ENCODE assay signal across 8 mouse cellular contexts in the genomic region with DNA sequence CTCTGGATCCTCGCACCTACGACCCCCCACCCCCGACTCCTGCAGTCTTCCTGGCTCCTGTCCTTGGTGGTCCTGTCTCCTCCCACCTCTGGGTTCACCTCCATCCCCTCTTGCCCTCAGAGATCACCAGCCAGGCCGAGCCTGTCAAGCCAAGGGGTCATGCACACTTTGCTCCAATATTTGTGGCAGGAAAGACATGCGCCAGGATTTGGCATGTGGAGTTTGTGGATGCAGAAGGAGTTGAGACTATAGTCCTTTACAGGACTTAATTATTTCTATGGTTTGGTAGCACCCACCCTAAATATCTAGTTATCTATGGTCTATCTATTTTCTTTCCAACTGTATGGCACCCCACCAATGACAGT. TPM values are rescaled to one million over a fixed set of nuclear protein-coding genes. Genes with fewer than 3 reads are reported as not detected.
DNase-seq lines count a peak whose midpoint lies in the region; ATAC-seq and TF ChIP-seq lines count a peak whose summit lies in the region.

No protein-coding gene starts in this region.

- H3K27me3 ChIP-seq in erythroblast, embryonic 14.5 days (ENCODE audit: control insufficient read depth), result peaks cover 6% of the 10 kb centered on the region
- no peaks in the 10 kb centered on the region for H3K27me3 ChIP-seq in testis, adult 2 months (ENCODE audit: control insufficient read depth, insufficient read depth, low read length)
- no peaks in the 10 kb centered on the region for H3K27me3 ChIP-seq in liver, embryonic 11.5 days (replicated peaks; ENCODE audit: control insufficient read depth, insufficient read depth, low read length)

- H3K9me3 ChIP-seq in erythroblast, embryonic 14.5 days (ENCODE audit: control insufficient read depth, low read length), result no peaks in the 10 kb centered on the region
- H3K9me3 ChIP-seq in liver, embryonic 11.5 days (ENCODE audit: control insufficient read depth, low read length), result no peaks in the 10 kb centered on the region

- intact Hi-C loops in gastrocnemius, postnatal 36 days (cut with DNase I), result no loop called here

- no peak overlapping the region for H3K27ac ChIP-seq in testis, adult 2 months (ENCODE audit: control insufficient read depth, insufficient read depth, low read depth, low read length)
- H3K27ac ChIP-seq in liver, embryonic 11.5 days (ENCODE audit: low read depth, low read length), result no peak overlapping the region

- peak overlapping the region; percentile 59 for H3K9ac ChIP-seq in liver, embryonic 11.5 days (ENCODE audit: low read depth, low read length)

- H3K4me1 ChIP-seq in erythroblast, embryonic 14.5 days (ENCODE audit: control insufficient read depth), result peaks cover 14% of the 10 kb centered on the region
- H3K4me1 ChIP-seq in testis, adult 2 months (ENCODE audit: control insufficient read depth, insufficient read depth, low read length), result peaks cover 5% of the 10 kb centered on the region
- peaks cover 7% of the 10 kb centered on the region for H3K4me1 ChIP-seq in liver, embryonic 11.5 days (replicated peaks; ENCODE audit: control insufficient read depth, insufficient read depth, low read length)

- peak overlapping the region; percentile 52 for H3K4me3 ChIP-seq in erythroblast, embryonic 14.5 days (replicated peaks)
- H3K4me3 ChIP-seq in testis, adult 2 months (ENCODE audit: control insufficient read depth, low read depth, low read length), result peak overlapping the region; percentile 52
- peak overlapping the region; percentile 64 for H3K4me3 ChIP-seq in liver, embryonic 11.5 days (ENCODE audit: low read depth, low read length)

- TF ChIP-seq POLR2A in testis, adult 2 months (IDR thresholded peaks at IDR 0.05; ENCODE audit: control insufficient read depth, low read depth, low read length), result no peak

- peak overlapping the region; percentile 90 for H3K4me2 ChIP-seq in liver, embryonic 11.5 days

- no peak for ATAC-seq in erythroblast, adult 5-6 weeks (replicated peaks; ENCODE audit: low FRiP score, poor library complexity, severe bottlenecking)
- no peak for ATAC-seq in liver, embryonic 11.5 days (replicated peaks; ENCODE audit: low FRiP score)

- TF ChIP-seq CTCF in testis, adult 2 months (IDR thresholded peaks at IDR 0.05; ENCODE audit: control insufficient read depth, insufficient read depth, insufficient replicate concordance, low read depth, low read length), result no peak

- DNase-seq in testis, postnatal 10 days (ENCODE audit: low spot score), result no peak
- DNase-seq in liver, embryonic 11.5 days (ENCODE audit: low spot score), result no peak
- no peak for DNase-seq in urinary bladder, postnatal 10 days (ENCODE audit: low spot score)
- no peak for DNase-seq in left cerebral cortex, adult 9 months (ENCODE audit: low spot score in 2 of 2)
- no peak for DNase-seq in gastrocnemius, postnatal 36 days

- 18% methylated on average over 5 of the region's 5 CpGs for WGBS in liver, embryonic 11.5 days

- H3K36me3 ChIP-seq in erythroblast, embryonic 14.5 days (ENCODE audit: control insufficient read depth), result no peaks in the 10 kb centered on the region
- no peaks in the 10 kb centered on the region for H3K36me3 ChIP-seq in testis, adult 2 months (ENCODE audit: control insufficient read depth, insufficient read depth, low read length)
- H3K36me3 ChIP-seq in liver, embryonic 11.5 days (ENCODE audit: control insufficient read depth, insufficient read depth, low read length), result no peaks in the 10 kb centered on the region

RNA-seq across cellular contexts. Expression of gene Ston1, which starts 0.6 kb away (rescaled TPM):
- not detected in 2 replicates for polyA plus RNA-seq in erythroblast, embryonic 14.5 days (2012)
- total RNA-seq in erythroblast, adult 5-6 weeks (2015; ENCODE audit: low replicate concordance), result not detected in 2 replicates
- not detected in 2 replicates for total RNA-seq in erythroblast, adult 5-6 weeks (2017; ENCODE audit: low replicate concordance)
- 18.5 and 19.5 TPM in 2 replicates for polyA plus RNA-seq in testis, adult 2 months (2012; rRNA removed)
- polyA plus RNA-seq in liver, embryonic 11.5 days (2014; fragmentation: Nextera tagmentation; extraction: Ambion mirVana), result 2.8 and 2.9 TPM in 2 replicates
- total RNA-seq in gastrocnemius, postnatal 36 days (2021), result 1 to 10 TPM; 6.0 to 6.1 TPM
